Mouse (Mus musculus) left cerebral cortex, adult 9 months (tissue): Measurements from ENCODE around the gene Serpinb9f.
"Not testable (repeated sequence)": the region's sequence is repeated elsewhere in the genome, so short reads cannot be mapped to it uniquely, and the experiment has no call there.

Experiments
- DNase-seq, 2 experiments: peaks; one replicate each; pipeline ENCODE4 v3.0.0; 2022; ENCODE audit warnings: low spot score in 2 of 2

The Serpinb9f gene

GRCm38 (mm10) chr13:33323777-33324176 is at the start of gene Serpinb9f:
Gene Serpinb9f (plus strand): TSS chr13:33324077.
- DNase-seq: not testable (repeated sequence)

- DNase-seq: not testable (repeated sequence)
These were observed 15.2 kb upstream of the Serpinb9f start for GRCm38 (mm10) chr13:33308631-33309030.

- DNase-seq: not testable (repeated sequence)
These were observed 32.8 kb downstream of the Serpinb9f start for GRCm38 (mm10) chr13:33356666-33357065.
